Mouse (Mus musculus): Measurements from ENCODE around the gene Slc6a5. TPM values are rescaled to one million over a fixed set of nuclear protein-coding genes. Genes with fewer than 3 reads are reported as not detected.

Slc6a5 gene
- polyA plus RNA-seq, 2 experiments: 0.01 TPM; not detected in 1

GRCm38 (mm10) chr7:49936821-49937220 lies 26.9 kb downstream of the Slc6a5 start:
- Histone ChIP-seq H3K4me3 (ENCODE audit: insufficient read depth in 1 of 2, low read depth in 2 of 2, low read length in 2 of 2) (no peak overlapping the region), H3K36me3 (replicated peaks; ENCODE audit: control insufficient read depth, insufficient read depth, low read depth) (no peaks in the 10 kb centered on the region), H3K4me2 (ENCODE audit: low read depth) (no peak overlapping the region), H3K27me3 (ENCODE audit: control insufficient read depth, insufficient read depth, low read length) (no peaks in the 10 kb centered on the region), H3K27ac (no peak overlapping the region), H3K9me3 (ENCODE audit: control insufficient read depth, low read length) (no peaks in the 10 kb centered on the region), H3K9ac (replicated peaks) (no peak overlapping the region), H3K4me1 (replicated peaks; ENCODE audit: control insufficient read depth in 2 of 2, insufficient read depth in 2 of 2, low read length in 1 of 2) (no peaks in the 10 kb centered on the region)
- TF ChIP-seq EP300 (IDR thresholded peaks at IDR 0.05; ENCODE audit: low read depth) (no peak), CTCF (IDR thresholded peaks at IDR 0.05; ENCODE audit: low read depth) (no peak)
- no peak for ATAC-seq (ENCODE audit: insufficient read depth)
- no peak for DNase-seq (ENCODE audit: low read depth in 3 of 3, low spot score in 3 of 3)
- WGBS (ENCODE audit: insufficient replicate concordance): 65% methylated on average over 3 of the region's 3 CpGs

GRCm38 (mm10) chr7:49942023-49942422 lies 32.1 kb downstream of the Slc6a5 start:
- WGBS (ENCODE audit: insufficient replicate concordance): 61% methylated on average over 3 of the region's 3 CpGs
- ATAC-seq (ENCODE audit: insufficient read depth): no peak
- H3K36me3 ChIP-seq (replicated peaks; ENCODE audit: control insufficient read depth, insufficient read depth, low read depth): no peaks in the 10 kb centered on the region
- H3K4me2 ChIP-seq (ENCODE audit: low read depth): no peak overlapping the region
- H3K27me3 ChIP-seq (ENCODE audit: control insufficient read depth, insufficient read depth, low read length): no peaks in the 10 kb centered on the region
- no peaks in the 10 kb centered on the region for H3K4me1 ChIP-seq (replicated peaks; ENCODE audit: control insufficient read depth in 2 of 2, insufficient read depth in 2 of 2, low read length in 1 of 2)
- no peak overlapping the region for H3K27ac ChIP-seq
- TF ChIP-seq CTCF (IDR thresholded peaks at IDR 0.05; ENCODE audit: low read depth) (no peak), EP300 (IDR thresholded peaks at IDR 0.05; ENCODE audit: low read depth) (no peak)
- DNase-seq (ENCODE audit: low read depth in 3 of 3, low spot score in 3 of 3): no peak
- H3K4me3 ChIP-seq (ENCODE audit: insufficient read depth in 1 of 2, low read depth in 2 of 2, low read length in 2 of 2): no peak overlapping the region
- H3K9ac ChIP-seq (replicated peaks): no peak overlapping the region
- H3K9me3 ChIP-seq (ENCODE audit: control insufficient read depth, low read length): no peaks in the 10 kb centered on the region

GRCm38 (mm10) chr7:49942490-49942889 lies 32.5 kb downstream of the Slc6a5 start:
- WGBS (ENCODE audit: insufficient replicate concordance): 39% methylated on average over 5 of the region's 5 CpGs

GRCm38 (mm10) chr7:49946691-49947090 lies 36.7 kb downstream of the Slc6a5 start:
- TF ChIP-seq EP300 (IDR thresholded peaks at IDR 0.05; ENCODE audit: low read depth): no peak
- no peak for TF ChIP-seq CTCF (IDR thresholded peaks at IDR 0.05; ENCODE audit: low read depth)
- H3K9me3 ChIP-seq (ENCODE audit: control insufficient read depth, low read length): no peaks in the 10 kb centered on the region
- DNase-seq (ENCODE audit: low read depth in 3 of 3, low spot score in 3 of 3): no peak
- no peak overlapping the region for H3K9ac ChIP-seq (replicated peaks)
- H3K4me3 ChIP-seq (ENCODE audit: insufficient read depth in 1 of 2, low read depth in 2 of 2, low read length in 2 of 2): no peak overlapping the region
- no peak for ATAC-seq (ENCODE audit: insufficient read depth)
- 63% methylated on average over 9 of the region's 9 CpGs for WGBS (ENCODE audit: insufficient replicate concordance)
- H3K4me1 ChIP-seq (replicated peaks; ENCODE audit: control insufficient read depth in 2 of 2, insufficient read depth in 2 of 2, low read length in 1 of 2): no peaks in the 10 kb centered on the region
- H3K27ac ChIP-seq: no peak overlapping the region
- no peaks in the 10 kb centered on the region for H3K27me3 ChIP-seq (ENCODE audit: control insufficient read depth, insufficient read depth, low read length)
- H3K4me2 ChIP-seq (ENCODE audit: low read depth): no peak overlapping the region
- H3K36me3 ChIP-seq (replicated peaks; ENCODE audit: control insufficient read depth, insufficient read depth, low read depth): no peaks in the 10 kb centered on the region

More at GRCm38 (mm10) chr7:49942490-49942889, 32.5 kb downstream of the Slc6a5 start:
- DNase-seq (ENCODE audit: low read depth in 3 of 3, low spot score in 3 of 3) (no peak), ATAC-seq (ENCODE audit: insufficient read depth) (no peak)
- Histone ChIP-seq H3K4me2 (ENCODE audit: low read depth) (no peak overlapping the region), H3K9ac (replicated peaks) (no peak overlapping the region), H3K9me3 (ENCODE audit: control insufficient read depth, low read length) (no peaks in the 10 kb centered on the region), H3K27me3 (ENCODE audit: control insufficient read depth, insufficient read depth, low read length) (no peaks in the 10 kb centered on the region), H3K36me3 (replicated peaks; ENCODE audit: control insufficient read depth, insufficient read depth, low read depth) (no peaks in the 10 kb centered on the region), H3K4me1 (replicated peaks; ENCODE audit: control insufficient read depth in 2 of 2, insufficient read depth in 2 of 2, low read length in 1 of 2) (no peaks in the 10 kb centered on the region), H3K27ac (no peak overlapping the region), H3K4me3 (ENCODE audit: insufficient read depth in 1 of 2, low read depth in 2 of 2, low read length in 2 of 2) (no peak overlapping the region)
- TF ChIP-seq EP300 (IDR thresholded peaks at IDR 0.05; ENCODE audit: low read depth) (no peak), CTCF (IDR thresholded peaks at IDR 0.05; ENCODE audit: low read depth) (no peak)

DNA sequence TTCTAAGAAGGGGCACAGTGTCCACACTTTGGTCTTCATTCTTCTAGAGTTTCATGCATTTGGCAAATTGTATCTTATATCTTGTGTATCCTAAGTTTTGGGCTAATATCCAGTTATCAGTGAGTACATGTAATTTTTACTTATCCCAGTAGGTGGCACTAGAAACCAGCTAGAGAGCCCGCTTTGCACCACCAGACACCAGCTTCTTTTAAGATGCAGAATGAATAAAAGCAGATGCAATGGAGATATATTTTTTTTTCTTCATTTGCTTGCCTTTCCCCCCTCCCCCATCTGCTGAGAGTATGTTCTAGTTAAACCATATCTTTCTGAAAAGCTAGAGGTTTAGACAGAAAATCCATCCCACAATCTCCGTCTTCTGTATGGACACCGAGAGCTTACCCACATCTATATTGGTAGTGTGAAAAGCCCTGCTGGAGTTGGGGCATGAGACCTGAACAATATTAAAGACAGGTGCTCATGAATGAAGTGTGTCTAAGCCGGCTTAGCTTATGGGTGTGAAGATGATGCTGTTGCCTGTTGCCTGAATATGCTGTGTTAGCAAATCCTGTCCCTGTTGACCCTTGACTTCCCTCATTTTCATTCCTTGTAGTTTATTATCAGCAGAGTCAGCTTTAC lies 43.7 kb downstream of the Slc6a5 start:
- DNase-seq (ENCODE audit: low read depth in 3 of 3, low spot score in 3 of 3) (no peak), ATAC-seq (ENCODE audit: insufficient read depth) (no peak)
- TF ChIP-seq CTCF (IDR thresholded peaks at IDR 0.05; ENCODE audit: low read depth): peak; percentile 37; the same call in 1 of the 2 replicates
- no peak for TF ChIP-seq EP300 (IDR thresholded peaks at IDR 0.05; ENCODE audit: low read depth)
- Histone ChIP-seq H3K27me3 (ENCODE audit: control insufficient read depth, insufficient read depth, low read length) (no peaks in the 10 kb centered on the region), H3K4me1 (replicated peaks; ENCODE audit: control insufficient read depth in 2 of 2, insufficient read depth in 2 of 2, low read length in 1 of 2) (no peaks in the 10 kb centered on the region), H3K27ac (no peak overlapping the region), H3K4me3 (ENCODE audit: insufficient read depth in 1 of 2, low read depth in 2 of 2, low read length in 2 of 2) (no peak overlapping the region), H3K9me3 (ENCODE audit: control insufficient read depth, low read length) (no peaks in the 10 kb centered on the region), H3K9ac (replicated peaks) (no peak overlapping the region), H3K4me2 (ENCODE audit: low read depth) (no peak overlapping the region), H3K36me3 (replicated peaks; ENCODE audit: control insufficient read depth, insufficient read depth, low read depth) (no peaks in the 10 kb centered on the region)
- WGBS (ENCODE audit: insufficient replicate concordance): 50% methylated on average over 4 of the region's 4 CpGs

Measured in liver, embryonic 14.5 days (tissue).